Mouse (Mus musculus) hindlimb bud, embryonic 11.5 days (tissue): ENCODE results near the gene Nfe2l3.

Experiments used
- DNase-seq: peaks from one replicate; pipeline ENCODE4 v3.0.0-alpha.2; 2012; ENCODE audit warnings: low read depth, low spot score; ENCODE audit errors: extremely low spot score

Nfe2l3 gene

DNA sequence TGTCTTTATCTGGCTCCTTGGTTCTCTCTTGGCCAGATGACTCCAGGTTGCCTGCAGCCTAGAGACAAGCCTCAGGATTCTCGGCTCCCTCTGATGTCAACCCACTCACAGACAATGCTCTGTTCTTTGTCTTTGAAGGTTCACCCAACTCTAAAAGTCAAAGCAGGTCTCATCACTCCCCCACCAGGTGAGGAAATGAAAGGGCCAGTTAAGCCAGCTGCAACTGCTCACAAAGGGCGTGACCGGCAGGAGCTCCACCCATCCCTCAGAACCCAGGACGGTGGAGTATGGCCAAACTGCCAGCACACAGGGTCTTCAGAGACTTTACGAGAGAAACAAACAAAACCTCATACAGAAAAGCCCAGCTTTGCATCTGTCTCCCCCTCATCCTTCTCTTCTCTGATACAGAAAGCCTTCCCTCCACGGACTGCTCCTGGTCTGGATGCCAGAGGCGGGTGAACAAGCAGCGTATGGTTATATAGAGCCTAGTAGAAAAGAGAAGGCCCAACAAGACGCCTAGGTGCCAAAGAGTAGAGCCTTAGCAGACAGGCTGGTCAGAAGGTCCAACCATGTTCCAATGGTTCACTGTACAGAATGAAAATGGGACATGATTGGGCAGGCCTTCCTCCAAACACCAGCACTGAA lies 9.8 kb downstream of the Nfe2l3 start:
- no peak for DNase-seq

DNA sequence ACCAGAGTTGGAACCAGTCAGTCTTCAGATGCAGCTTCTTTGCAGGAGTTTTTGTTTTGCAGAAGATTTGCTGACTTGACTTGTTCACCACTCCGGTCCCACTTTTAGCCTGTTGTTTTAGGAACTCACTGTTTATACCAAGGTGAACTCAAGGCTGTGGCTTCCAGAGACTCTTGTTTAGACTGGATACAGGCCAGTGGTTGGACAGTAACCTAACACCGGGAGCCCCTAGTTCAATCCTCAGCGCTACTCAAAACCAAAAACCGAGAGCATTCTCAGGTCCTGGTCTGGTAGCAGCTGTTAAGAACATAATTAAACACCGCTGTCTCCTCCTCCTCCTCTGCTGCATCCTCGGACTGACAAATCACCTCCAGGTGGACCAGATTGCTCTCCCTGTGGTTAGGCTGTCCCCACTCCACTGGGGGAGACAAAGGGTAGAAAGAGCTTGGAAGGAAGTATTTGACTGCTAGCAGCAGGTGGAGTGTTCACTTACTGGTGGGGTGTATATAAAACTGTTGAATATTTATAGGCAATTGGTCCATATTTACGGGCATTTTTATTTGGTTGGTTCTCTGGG lies 20.5 kb downstream of the Nfe2l3 start:
- DNase-seq, result no peak

- no peak for DNase-seq
These were observed 22.5 kb downstream of the Nfe2l3 start for GRCm38 (mm10) chr6:51454949-51455348.

- no peak for DNase-seq
These were observed 23.7 kb downstream of the Nfe2l3 start for GRCm38 (mm10) chr6:51456198-51456597.

DNA sequence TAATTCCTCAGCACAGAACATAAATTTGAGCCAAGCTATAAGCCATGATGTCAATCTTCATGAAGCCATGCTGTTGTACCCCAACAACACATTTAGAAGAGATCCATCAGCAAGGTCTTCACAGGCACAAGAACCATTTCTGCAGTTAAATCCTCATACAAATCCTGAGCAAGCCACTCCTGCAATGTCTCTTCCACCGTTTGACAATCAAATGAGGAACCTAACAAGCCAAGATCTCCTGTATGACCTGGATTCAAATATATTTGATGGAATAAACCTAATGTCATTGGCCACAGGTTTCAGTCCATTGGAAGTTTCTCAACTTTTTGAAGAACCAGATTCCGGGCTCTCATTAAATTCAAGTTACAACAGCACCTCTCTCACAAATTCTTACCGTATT lies 24.8 kb downstream of the Nfe2l3 start:
- DNase-seq, result no peak

GRCm38 (mm10) chr6:51457770-51458387 lies 25.4 kb downstream of the Nfe2l3 start:
- no peak for DNase-seq

GRCm38 (mm10) chr6:51458925-51459312 lies 26.4 kb downstream of the Nfe2l3 start:
- no peak for DNase-seq

DNA sequence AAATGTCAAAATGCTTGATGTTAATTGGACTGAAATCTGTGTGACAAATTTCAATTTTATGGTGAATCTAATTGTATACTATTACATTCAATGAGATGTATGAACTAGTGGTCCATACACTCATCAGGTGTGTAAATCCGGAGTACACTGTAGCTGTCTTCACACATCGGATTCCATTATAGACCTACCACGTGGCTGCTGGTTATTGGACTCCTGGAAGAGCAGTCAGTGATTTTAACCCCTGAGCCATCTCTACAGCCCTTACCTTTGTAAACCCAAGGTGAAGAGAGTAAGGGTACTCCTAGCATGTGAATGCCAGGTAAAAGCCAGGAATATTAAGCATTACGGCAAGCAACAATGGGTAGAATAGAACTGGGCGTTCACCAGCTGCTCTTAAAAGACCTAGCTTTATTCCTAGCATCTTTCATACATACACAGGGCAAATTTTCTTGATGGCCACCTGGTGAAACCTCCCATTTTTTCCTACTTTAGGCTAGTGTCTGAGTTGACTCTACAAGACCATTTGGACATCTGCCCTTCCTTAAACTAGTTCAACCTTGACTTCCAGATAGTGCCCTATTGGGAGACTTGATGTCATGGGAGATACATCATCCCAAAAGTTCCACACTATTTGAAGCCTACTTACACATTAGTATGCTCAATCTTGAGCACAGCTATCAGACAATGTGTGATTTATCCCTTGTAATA lies 27.0 kb downstream of the Nfe2l3 start:
- DNase-seq, result no peak

- DNase-seq, result no peak
These were observed 27.5 kb downstream of the Nfe2l3 start for GRCm38 (mm10) chr6:51460021-51460360.

GRCm38 (mm10) chr6:51460363-51460762 lies 27.9 kb downstream of the Nfe2l3 start:
- no peak for DNase-seq

DNA sequence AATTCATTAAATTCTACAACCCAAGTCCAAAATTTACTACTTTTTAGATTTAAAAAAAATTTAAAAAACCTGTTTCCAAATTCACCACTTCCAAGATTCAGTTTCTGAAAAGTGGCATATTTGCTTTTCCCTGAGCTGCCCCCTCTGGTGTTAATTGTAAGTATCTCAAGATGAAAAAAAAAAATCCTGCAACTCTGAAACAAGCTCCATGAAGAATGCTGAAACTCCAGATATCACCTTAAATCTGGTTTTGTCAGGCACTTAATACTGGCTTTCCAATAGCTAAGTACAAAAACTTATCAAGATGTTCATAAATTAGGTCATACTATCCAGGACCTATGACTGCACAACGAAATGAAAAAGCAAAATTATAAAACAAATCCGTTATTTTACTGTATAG lies 35.2 kb downstream of the Nfe2l3 start:
- DNase-seq, result no peak

- no peak for DNase-seq
These were observed 36.6 kb downstream of the Nfe2l3 start for GRCm38 (mm10) chr6:51468891-51469561.

- peak; percentile 99 for DNase-seq
These were observed 37.3 kb downstream of the Nfe2l3 start, which contains the start of gene Hnrnpa2b1 for GRCm38 (mm10) chr6:51469715-51470310. Gene Hnrnpa2b1, minus strand, starts transcription at chr6:51469894.

DNA sequence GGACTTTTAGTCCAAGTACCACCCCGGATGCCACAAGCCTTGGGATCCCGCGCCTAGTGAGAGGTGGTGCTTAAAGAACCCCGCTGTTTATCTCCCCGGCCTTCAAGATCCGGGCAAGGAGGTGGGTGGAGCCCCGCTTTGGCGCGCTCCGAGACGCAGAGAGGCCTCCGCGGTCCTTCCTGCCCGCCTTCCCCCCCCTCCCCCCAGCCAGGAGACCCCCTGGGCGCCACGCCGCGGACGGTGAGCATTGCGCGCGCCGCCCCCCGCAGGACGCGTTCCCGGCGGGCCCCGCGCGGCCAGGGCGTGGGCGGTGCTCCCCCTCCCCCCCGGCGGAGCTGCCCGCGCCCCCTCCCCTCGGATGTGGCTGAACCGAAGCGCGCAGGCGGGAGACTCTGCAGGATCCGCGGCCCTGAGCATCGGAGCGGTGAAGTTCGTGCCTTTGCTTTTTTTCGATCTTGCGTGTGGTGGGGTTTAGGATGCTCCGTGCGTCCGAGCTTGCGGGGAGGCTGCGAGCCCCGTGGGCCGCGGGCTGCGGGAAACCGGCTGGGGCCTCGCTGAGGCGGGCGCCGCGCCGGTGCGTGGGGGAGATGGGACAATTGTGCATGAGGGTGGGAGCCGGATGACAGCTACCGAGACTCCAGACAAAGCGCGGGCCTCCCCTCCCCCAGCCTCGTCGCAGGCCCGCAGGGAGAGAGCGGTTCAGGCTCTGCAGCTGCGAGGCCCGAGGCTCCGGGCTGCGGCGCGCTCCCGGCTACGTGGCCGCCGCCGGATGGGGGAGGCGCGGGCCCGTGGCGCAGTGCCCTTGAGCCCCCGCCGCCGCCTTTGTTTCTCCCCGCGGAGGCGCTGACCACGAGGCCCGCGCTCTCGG lies 38.1 kb downstream of the Nfe2l3 start, which contains the start of gene Cbx3:
Cbx3 (plus strand) TSS at position 50 of the 868 bp plus-strand sequence.
- DNase-seq, result no peak

GRCm38 (mm10) chr6:51471179-51471505 lies 38.7 kb downstream of the Nfe2l3 start:
- DNase-seq, result no peak

GRCm38 (mm10) chr6:51471782-51472181 lies 39.3 kb downstream of the Nfe2l3 start:
- no peak for DNase-seq

DNA sequence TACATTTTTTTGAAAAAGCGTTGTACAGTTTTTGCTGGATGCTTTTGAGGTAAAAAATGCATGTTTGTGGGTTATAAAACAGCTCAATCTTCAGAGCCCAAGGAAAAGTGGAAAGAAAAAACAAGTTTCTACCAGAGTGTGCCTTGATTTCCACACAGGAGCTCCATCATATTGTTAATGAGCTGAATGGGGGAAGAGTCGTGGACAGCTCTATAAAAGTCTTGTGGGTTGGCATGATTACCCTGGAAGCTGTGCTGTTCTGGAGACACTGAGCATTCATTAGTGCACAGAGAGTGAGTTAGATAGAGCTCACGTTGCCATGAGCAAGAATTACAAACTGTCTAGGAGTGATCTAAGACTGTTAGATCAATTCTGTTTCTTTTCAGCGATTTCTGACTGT lies 39.7 kb downstream of the Nfe2l3 start:
- no peak for DNase-seq

DNA sequence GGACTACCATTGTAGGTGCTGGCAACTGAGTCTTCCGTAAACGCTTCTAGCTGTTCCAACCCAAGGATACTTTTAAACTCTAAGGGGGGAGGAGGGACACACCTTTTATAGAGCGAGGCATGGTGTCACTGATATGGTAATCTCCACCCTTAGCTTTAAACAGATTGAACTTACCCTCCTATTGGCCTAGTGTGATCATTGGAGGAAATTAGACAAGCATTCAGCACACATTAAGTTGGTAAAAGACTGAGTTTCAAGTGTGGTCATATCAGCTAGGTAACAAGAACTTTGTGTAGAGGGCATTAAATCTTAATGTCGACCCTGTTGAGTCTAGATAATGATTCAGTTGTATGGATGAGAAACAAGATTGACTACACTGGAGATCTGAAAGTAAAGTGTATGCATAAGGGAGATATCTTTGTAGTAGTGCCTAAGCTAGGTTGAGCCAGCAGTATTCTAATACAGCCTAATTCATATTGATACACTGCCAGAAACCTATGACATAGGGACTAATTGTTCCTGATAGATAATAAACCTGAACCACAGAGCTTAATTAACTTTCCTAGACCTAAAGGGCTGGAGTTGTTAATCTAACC lies 46.8 kb downstream of the Nfe2l3 start:
- DNase-seq, result no peak

DNA sequence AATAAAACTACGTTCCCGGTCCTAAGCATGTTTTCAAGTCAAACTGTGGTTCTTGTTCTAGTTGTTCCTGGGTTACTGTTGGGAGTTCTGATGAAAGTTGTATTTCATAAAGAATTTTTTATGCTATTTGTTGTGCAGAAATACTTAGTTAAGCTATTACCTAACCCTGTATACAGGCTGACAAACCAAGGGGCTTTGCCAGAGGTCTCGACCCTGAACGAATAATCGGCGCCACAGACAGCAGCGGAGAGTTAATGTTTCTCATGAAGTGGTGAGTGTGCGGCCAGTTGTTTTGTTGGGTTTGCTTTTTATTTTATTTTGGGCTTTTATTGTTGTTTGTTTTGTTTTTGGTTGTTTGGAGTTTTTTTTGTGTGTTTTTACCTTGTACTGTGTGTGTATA lies 49.1 kb downstream of the Nfe2l3 start:
- no peak for DNase-seq

DNA sequence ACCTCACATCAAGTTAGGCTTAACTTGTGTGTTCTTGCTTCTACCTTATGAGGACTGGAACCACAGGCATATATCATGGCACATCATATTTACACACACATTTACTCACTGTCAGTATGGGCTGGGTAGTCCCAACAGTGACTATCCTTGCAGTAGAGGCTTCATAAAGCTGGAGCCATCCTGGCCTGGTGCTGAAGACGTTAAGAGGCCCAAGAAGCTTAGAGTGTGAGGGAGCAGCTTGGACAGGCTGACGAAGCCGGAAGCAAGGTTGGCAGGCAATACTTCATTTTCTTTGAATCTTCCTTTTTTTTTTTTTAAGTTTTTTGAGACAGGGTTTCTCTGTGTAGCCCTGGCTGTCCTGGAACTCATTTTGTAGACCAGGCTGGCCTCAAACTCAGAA lies 51.4 kb downstream of the Nfe2l3 start:
- DNase-seq, result no peak
